ENCODE assay signal across 19 mouse cellular contexts in genomic region chr12:54879211-54879610, GRCm38 (mm10). TPM values are rescaled to one million over a fixed set of nuclear protein-coding genes. Genes with fewer than 3 reads are reported as not detected.
DNase-seq lines count a peak whose midpoint lies in the region; ATAC-seq and TF ChIP-seq lines count a peak whose summit lies in the region.
"Had no signal": no experiment of that assay in that cellular context is flagged by ENCODE, and none has a peak within 500 bp of the region (broad histone marks: within the 10 kb centered on the region; RNA-seq: fewer than 3 reads in every experiment).

No protein-coding gene starts in this region.

- peak; percentile 17; the same call in 1 of the 2 replicates for ATAC-seq in granulocyte monocyte progenitor cell, adult 5-6 weeks (replicated peaks; ENCODE audit: poor library complexity, severe bottlenecking)
- ATAC-seq: forebrain, postnatal 0 days; midbrain, embryonic 16.5 days had no signal

- H3K27me3 ChIP-seq in MEL (ENCODE audit: control insufficient read depth in 1 of 2, insufficient read depth in 2 of 2, low read length in 2 of 2) = no peaks in the 10 kb centered on the region
- H3K27me3 ChIP-seq in thymus, adult 2 months (ENCODE audit: control insufficient read depth, insufficient read depth, low read length) = no peaks in the 10 kb centered on the region
- H3K27me3 ChIP-seq: CH12.LX; forebrain, embryonic 12.5 days; heart, embryonic 15.5 days; kidney, embryonic 15.5 days; liver, embryonic 15.5 days had no signal

- H3K9me3 ChIP-seq in MEL (replicated peaks; ENCODE audit: insufficient read depth, low read length) = no peaks in the 10 kb centered on the region
- H3K9me3 ChIP-seq: forebrain, embryonic 12.5 days; heart, embryonic 10.5 days; heart, embryonic 15.5 days; kidney, embryonic 15.5 days; limb, embryonic 12.5 days; liver, embryonic 15.5 days had no signal

- no peak for TF ChIP-seq POLR2A in MEL (IDR thresholded peaks at IDR 0.05; ENCODE audit: control insufficient read depth in 1 of 2, insufficient read depth in 1 of 2, low read depth in 1 of 2, low read length in 2 of 2, poor library complexity in 1 of 2)
- no peak for TF ChIP-seq POLR2A in thymus, adult 2 months (IDR thresholded peaks at IDR 0.05; ENCODE audit: control insufficient read depth, extremely low read depth, insufficient read depth, low read length, poor library complexity)

- peak overlapping the region; percentile 20; the same call in 1 of the 2 replicates for H3K9ac ChIP-seq in MEL (ENCODE audit: control insufficient read depth, low read depth, low read length, poor library complexity, severe bottlenecking)
- H3K9ac ChIP-seq: forebrain, embryonic 12.5 days; forebrain, postnatal 0 days; heart, embryonic 15.5 days; hindbrain, embryonic 14.5 days; kidney, embryonic 15.5 days; limb, embryonic 12.5 days; liver, embryonic 15.5 days; lung, embryonic 14.5 days had no signal

- H3K4me1 ChIP-seq in MEL (ENCODE audit: control insufficient read depth in 1 of 2, insufficient read depth in 2 of 2, low read length in 2 of 2) = peaks cover 0 to 5% of the 10 kb centered on the region in 2 experiments; a peak in 2 of 4 replicates
- peaks cover 10% of the 10 kb centered on the region for H3K4me1 ChIP-seq in thymus, adult 2 months (replicated peaks; ENCODE audit: control insufficient read depth, insufficient read depth, low read length)
- H3K4me1 ChIP-seq: forebrain, embryonic 12.5 days; kidney, embryonic 15.5 days; liver, embryonic 15.5 days had no signal

- DNase-seq in MEL (ENCODE audit: low read depth, low spot score) = no peak
- DNase-seq in thymus, adult 2 months = peak; percentile 13
- peak; percentile 23 to 50 for DNase-seq in thymus, postnatal 36 days
- DNase-seq in ovary, adult 18-20 months (ENCODE audit: low spot score) = no peak
- DNase-seq in testis, postnatal 10 days (ENCODE audit: low spot score) = no peak
- DNase-seq in embryo, embryonic 11 days = no peak

- H3K36me3 ChIP-seq in MEL (ENCODE audit: control insufficient read depth in 1 of 2, insufficient read depth in 2 of 2, low read length in 2 of 2) = peaks cover 0 to 4% of the 10 kb centered on the region in 2 experiments; a peak in 2 of 4 replicates
- no peaks in the 10 kb centered on the region for H3K36me3 ChIP-seq in thymus, adult 2 months (ENCODE audit: control insufficient read depth, insufficient read depth, low read length)
- H3K36me3 ChIP-seq: forebrain, embryonic 12.5 days; heart, embryonic 10.5 days; heart, embryonic 15.5 days; kidney, embryonic 15.5 days; limb, embryonic 12.5 days; liver, embryonic 15.5 days had no signal

- H3K79me2 ChIP-seq in MEL (ENCODE audit: control insufficient read depth, insufficient read depth, low read length, poor library complexity) = no peaks in the 10 kb centered on the region

- no peak for TF ChIP-seq EP300 in MEL (IDR thresholded peaks at IDR 0.05; ENCODE audit: low read depth in 1 of 2, low read length in 2 of 2)

- 29% methylated on average over 5 of the region's 5 CpGs for WGBS in thymus, adult 2 months

- peak overlapping the region; percentile 25 to 39; a peak in 3 of 4 replicates for H3K4me3 ChIP-seq in MEL (ENCODE audit: control insufficient read depth in 1 of 2, insufficient read depth in 1 of 2, low read depth in 2 of 2, low read length in 2 of 2)
- H3K4me3 ChIP-seq in thymus, adult 2 months (ENCODE audit: control insufficient read depth, insufficient read depth, low read length) = no peak overlapping the region
- H3K4me3 ChIP-seq: forebrain, embryonic 12.5 days; heart, embryonic 10.5 days; heart, embryonic 15.5 days; kidney, embryonic 15.5 days; left cerebral cortex, adult 2 months; limb, embryonic 12.5 days; liver, embryonic 15.5 days had no signal

- H3K27ac ChIP-seq in MEL (ENCODE audit: control insufficient read depth, low read depth, low read length) = no peak overlapping the region
- peak overlapping the region; percentile 17; the same call in 1 of the 2 replicates for H3K27ac ChIP-seq in thymus, adult 2 months (ENCODE audit: control insufficient read depth, insufficient read depth, low read length)
- H3K27ac ChIP-seq: forebrain, embryonic 12.5 days; heart, embryonic 10.5 days; heart, embryonic 15.5 days; hindbrain, embryonic 14.5 days; kidney, embryonic 15.5 days; left cerebral cortex, adult 2 months; limb, embryonic 12.5 days; liver, embryonic 15.5 days had no signal

- no peak for TF ChIP-seq RAD21 in MEL (IDR thresholded peaks at IDR 0.05; ENCODE audit: low read depth, low read length)

- no peak for TF ChIP-seq CTCF in MEL (IDR thresholded peaks at IDR 0.05 in 2 of 3, conservative IDR thresholded peaks at IDR 0.05 in 1 of 3; ENCODE audit: control insufficient read depth in 1 of 3, insufficient read depth in 1 of 3, low read depth in 2 of 3, low read length in 3 of 3, poor library complexity in 1 of 3, severe bottlenecking in 1 of 3)
- no peak for TF ChIP-seq CTCF in thymus, adult 2 months (IDR thresholded peaks at IDR 0.05; ENCODE audit: borderline replicate concordance, control insufficient read depth, extremely low read depth, insufficient read depth, low read length, poor library complexity)

TF ChIP-seq in MEL, 35 proteins besides CTCF, POLR2A, EP300 and RAD21:
- TF ChIP-seq HCFC1 (IDR thresholded peaks at IDR 0.05; ENCODE audit: low read depth, low read length) = no peak
- 0 out of 2 replicates have a peak, but pooled peaks have one; percentile 35 for TF ChIP-seq ZKSCAN1 (IDR thresholded peaks at IDR 0.05; ENCODE audit: low read depth, low read length)

RNA-seq across cellular contexts. Expression of gene Cfl2, which starts 16.5 kb away (rescaled TPM):
- 5.3 and 5.7 TPM in 2 replicates for total RNA-seq in MEL (2012; rRNA removed)
- 1 to 10 TPM in 1 of 2 experiments, not detected in 1; 8.8 TPM for polyA plus RNA-seq in MEL (2012; ENCODE audit: insufficient read depth in 1 of 2, insufficient read length in 2 of 2, low read depth in 1 of 2, low replicate concordance in 2 of 2, missing spikeins in 1 of 2)
- total RNA-seq in granulocyte monocyte progenitor cell, adult 5-6 weeks (2014; fragmentation: Nextera tagmentation) = 22.2 and 33.0 TPM in 2 replicates
- total RNA-seq in granulocyte monocyte progenitor cell, adult 5-6 weeks (2017) = 23.1 and 27.1 TPM in 2 replicates
- 9.4 and 11.5 TPM in 2 replicates for polyA plus RNA-seq in thymus, adult 2 months (2012; rRNA removed)

Comparison
In these comparisons a context has a peak if more than half of its experiments do, and no peak if none do; other contexts are left out.
1. DNase-seq: peak in thymus, adult 2 months (single experiment) and thymus, postnatal 36 days (2 of 2); none in MEL (single experiment), ovary, adult 18-20 months (single experiment), testis, postnatal 10 days (single experiment) and embryo, embryonic 11 days (single experiment).